Mouse (Mus musculus) forebrain, embryonic 16.5 days (tissue): Measurements from ENCODE around the gene Kazn. TPM values are rescaled to one million over a fixed set of nuclear protein-coding genes. Genes with fewer than 3 reads are reported as not detected.

ENCODE experiments used
- ATAC-seq: fragments of 200-750 bp; cut with Nextera tagmentation; 2 replicates; pipeline ENCODE4 v1.8.0; 2017; ENCODE audit warnings: mild to moderate bottlenecking, moderate library complexity
- H3K27ac ChIP-seq: fragments of 300-500 bp; sonication (generic); 2 replicates; pipeline ENCODE4 v1.5.1; 2014; ENCODE audit warnings: low read length, control low read depth
- H3K27me3 ChIP-seq: fragments of 300-500 bp; sonication (generic); replicated peaks from 2 replicates; pipeline ENCODE4 v1.6.1; 2014; ENCODE audit warnings: low read length; ENCODE audit not compliant: control insufficient read depth, insufficient read depth
- H3K36me3 ChIP-seq: fragments of 300-500 bp; sonication (generic); 2 replicates; pipeline ENCODE4 v1.6.1; 2014; ENCODE audit not compliant: control insufficient read depth, insufficient read depth
- H3K4me1 ChIP-seq: fragments of 300-500 bp; sonication (generic); replicated peaks from 2 replicates; pipeline ENCODE4 v1.6.1; 2014; ENCODE audit warnings: low read length; ENCODE audit not compliant: control insufficient read depth, insufficient read depth
- H3K4me2 ChIP-seq: fragments of 300-500 bp; sonication (generic); 2 replicates; pipeline ENCODE4 v1.6.1; 2014; ENCODE audit warnings: mild to moderate bottlenecking, low read length, control low read depth
- H3K4me3 ChIP-seq: fragments of 300-500 bp; sonication (generic); replicated peaks from 2 replicates; pipeline ENCODE4 v1.5.1; 2014; ENCODE audit warnings: mild to moderate bottlenecking, low read length, control low read depth
- H3K9ac ChIP-seq: fragments of 300-500 bp; sonication (generic); replicated peaks from 2 replicates; pipeline ENCODE4 v1.6.1; 2014; ENCODE audit warnings: low read depth, low read length, control low read depth
- H3K9me3 ChIP-seq: fragments of 300-500 bp; sonication (generic); 2 replicates; pipeline ENCODE4 v1.6.1; 2016; ENCODE audit warnings: low read length; ENCODE audit not compliant: control insufficient read depth
- WGBS: fragments of 180-500 bp; shearing (Covaris S2); extraction: QIAGEN DNeasy Blood & Tissue Kit; methylation state at CpG from one replicate; pipeline ENCODE4 v1.1.7; 2014; 5-methylcytosine and 5-hydroxymethylcytosine counted together
- polyA plus RNA-seq: library from polyadenylated mRNA; unstranded; fragments of >200 nt; fragmentation: Nextera tagmentation; extraction: Ambion mirVana; gene quantifications from 2 replicates; pipeline ENCODE4 v1.2.1, GENCODE M21; 2015

The Kazn gene
- polyA plus RNA-seq, 1 experiment from 2014 or later: 27.6 TPM

- Histone ChIP-seq H3K4me3 (no peak overlapping the region), H3K4me2 (no peak overlapping the region), H3K9ac (no peak overlapping the region), H3K4me1 (no peaks in the 10 kb centered on the region), H3K9me3 (no peaks in the 10 kb centered on the region), H3K27me3 (no peaks in the 10 kb centered on the region), H3K27ac (no peak overlapping the region), H3K36me3 (no peaks in the 10 kb centered on the region)
- 95% methylated on average over 2 of the region's 2 CpGs for WGBS
- no peak for ATAC-seq
These were observed 103.7 kb downstream of the Kazn start for GRCm38 (mm10) chr4:142135515-142135914.

- Histone ChIP-seq H3K4me1 (peaks cover 4% of the 10 kb centered on the region; the same call in 1 of the 2 replicates), H3K9ac (no peak overlapping the region), H3K27me3 (no peaks in the 10 kb centered on the region), H3K9me3 (no peaks in the 10 kb centered on the region), H3K36me3 (no peaks in the 10 kb centered on the region), H3K27ac (no peak overlapping the region), H3K4me3 (no peak overlapping the region), H3K4me2 (no peak overlapping the region)
- 47% methylated on average over 5 of the region's 5 CpGs for WGBS
- ATAC-seq: no peak; the same call in 1 of the 2 replicates
These were observed 109.0 kb downstream of the Kazn start for GRCm38 (mm10) chr4:142130162-142130561.

- Histone ChIP-seq H3K9ac (no peak overlapping the region), H3K4me2 (no peak overlapping the region), H3K4me3 (no peak overlapping the region), H3K27ac (no peak overlapping the region), H3K36me3 (no peaks in the 10 kb centered on the region), H3K4me1 (peaks cover 4% of the 10 kb centered on the region; the same call in 1 of the 2 replicates), H3K27me3 (no peaks in the 10 kb centered on the region), H3K9me3 (no peaks in the 10 kb centered on the region)
- no peak for ATAC-seq
- 91% methylated on average over 6 of the region's 6 CpGs for WGBS
These were observed 111.9 kb downstream of the Kazn start for GRCm38 (mm10) chr4:142127275-142127788.

- Histone ChIP-seq H3K4me2 (no peak overlapping the region), H3K4me3 (no peak overlapping the region), H3K27ac (no peak overlapping the region), H3K4me1 (peaks cover 4% of the 10 kb centered on the region; the same call in 1 of the 2 replicates), H3K9ac (no peak overlapping the region), H3K9me3 (no peaks in the 10 kb centered on the region), H3K36me3 (no peaks in the 10 kb centered on the region), H3K27me3 (no peaks in the 10 kb centered on the region)
- no peak for ATAC-seq
- 74% methylated on average over 10 of the region's 10 CpGs for WGBS
These were observed 112.4 kb downstream of the Kazn start for GRCm38 (mm10) chr4:142126641-142127274.

GRCm38 (mm10) chr4:142121164-142121563 is 118.0 kb downstream of the Kazn start:
- Histone ChIP-seq H3K4me2 (no peak overlapping the region), H3K27ac (no peak overlapping the region), H3K9me3 (no peaks in the 10 kb centered on the region), H3K36me3 (no peaks in the 10 kb centered on the region), H3K4me3 (no peak overlapping the region), H3K9ac (no peak overlapping the region), H3K27me3 (no peaks in the 10 kb centered on the region), H3K4me1 (peaks cover 9% of the 10 kb centered on the region)
- 45% methylated on average over 1 of the region's 1 CpGs for WGBS
- no peak for ATAC-seq

- peaks cover 12% of the 10 kb centered on the region for H3K4me1 ChIP-seq
- H3K4me3 ChIP-seq: no peak overlapping the region
- WGBS: 49% methylated on average over 7 of the region's 7 CpGs
- H3K27ac ChIP-seq: no peak overlapping the region
- H3K9ac ChIP-seq: no peak overlapping the region
- H3K9me3 ChIP-seq: no peaks in the 10 kb centered on the region
- no peak overlapping the region for H3K4me2 ChIP-seq
- no peak; the same call in 1 of the 2 replicates for ATAC-seq
- no peaks in the 10 kb centered on the region for H3K27me3 ChIP-seq
- H3K36me3 ChIP-seq: no peaks in the 10 kb centered on the region
These were observed 120.7 kb downstream of the Kazn start for GRCm38 (mm10) chr4:142118522-142118921.

GRCm38 (mm10) chr4:142117993-142118392 is 121.2 kb downstream of the Kazn start:
- ATAC-seq: no peak; the same call in 1 of the 2 replicates
- H3K27ac ChIP-seq: no peak overlapping the region

GRCm38 (mm10) chr4:142113306-142113705 is 125.9 kb downstream of the Kazn start:
- ATAC-seq: no peak; the same call in 1 of the 2 replicates
- no peak overlapping the region for H3K9ac ChIP-seq
- H3K9me3 ChIP-seq: no peaks in the 10 kb centered on the region
- no peaks in the 10 kb centered on the region for H3K27me3 ChIP-seq
- no peak overlapping the region for H3K4me2 ChIP-seq
- H3K4me3 ChIP-seq: no peak overlapping the region
- WGBS: 36% methylated on average over 8 of the region's 8 CpGs
- peaks cover 5% of the 10 kb centered on the region; the same call in 1 of the 2 replicates for H3K4me1 ChIP-seq
- peaks cover 3% of the 10 kb centered on the region; the same call in 1 of the 2 replicates for H3K36me3 ChIP-seq
- H3K27ac ChIP-seq: no peak overlapping the region

More at GRCm38 (mm10) chr4:142117993-142118392, 121.2 kb downstream of the Kazn start:
- no peak overlapping the region for H3K4me3 ChIP-seq
- H3K36me3 ChIP-seq: no peaks in the 10 kb centered on the region
- 88% methylated on average over 12 of the region's 12 CpGs for WGBS
- peaks cover 12% of the 10 kb centered on the region for H3K4me1 ChIP-seq
- no peak overlapping the region for H3K9ac ChIP-seq
- H3K4me2 ChIP-seq: no peak overlapping the region
- H3K27me3 ChIP-seq: no peaks in the 10 kb centered on the region
- no peaks in the 10 kb centered on the region for H3K9me3 ChIP-seq

- 64% methylated on average over 12 of the region's 12 CpGs for WGBS
- no peaks in the 10 kb centered on the region for H3K4me1 ChIP-seq
- ATAC-seq: no peak
- H3K4me3 ChIP-seq: no peak overlapping the region
- H3K4me2 ChIP-seq: no peak overlapping the region
- no peaks in the 10 kb centered on the region for H3K27me3 ChIP-seq
- H3K9me3 ChIP-seq: no peaks in the 10 kb centered on the region
- no peak overlapping the region for H3K9ac ChIP-seq
- no peak overlapping the region for H3K27ac ChIP-seq
- H3K36me3 ChIP-seq: peaks cover 3% of the 10 kb centered on the region; the same call in 1 of the 2 replicates
These were observed 136.0 kb downstream of the Kazn start for GRCm38 (mm10) chr4:142103081-142103671.
